11 mouse cellular contexts compared by ENCODE assay signal in the genomic region with DNA sequence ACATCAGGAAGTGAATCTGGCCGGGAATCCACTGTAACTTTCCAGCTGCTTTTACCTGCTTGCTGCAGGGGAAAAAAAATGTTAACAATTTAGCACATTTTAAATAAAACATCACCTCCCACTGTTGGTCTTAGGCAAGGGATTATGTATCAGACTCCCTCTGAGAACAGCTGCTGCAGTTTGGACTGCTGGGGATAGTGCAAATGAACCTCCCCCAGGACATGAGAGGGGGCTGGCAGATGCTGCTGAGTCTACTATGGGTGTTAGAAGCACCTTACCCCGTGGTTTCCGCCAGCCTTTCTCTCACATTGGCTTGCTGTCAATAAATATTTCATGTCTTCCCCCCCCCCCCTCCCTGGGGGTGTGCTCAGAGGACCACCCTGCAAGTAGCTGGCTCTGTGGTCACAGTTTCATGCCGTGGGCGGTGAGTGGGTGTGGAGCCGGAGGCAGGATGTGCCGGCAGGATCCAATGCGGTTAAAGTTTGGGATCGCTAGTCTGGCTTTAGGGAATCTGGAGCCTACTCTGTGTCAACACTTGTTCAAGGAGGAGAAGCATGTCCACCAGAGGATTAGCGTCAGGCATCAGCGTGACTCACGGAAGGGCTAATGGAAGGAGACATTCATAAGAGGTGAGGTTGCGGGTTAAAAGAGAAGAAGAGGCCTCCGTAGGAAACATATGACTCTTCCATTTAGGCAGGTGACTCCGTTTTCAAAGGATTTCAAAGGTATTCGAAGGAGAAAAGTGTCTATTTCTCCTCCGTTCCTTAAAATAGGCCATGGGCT. TPM values are rescaled to one million over a fixed set of nuclear protein-coding genes. Genes with fewer than 3 reads are reported as not detected.
DNase-seq lines count a peak whose midpoint lies in the region; ATAC-seq and TF ChIP-seq lines count a peak whose summit lies in the region.
"Had no signal": no experiment of that assay in that cellular context is flagged by ENCODE, and none has a peak within 500 bp of the region (broad histone marks: within the 10 kb centered on the region; RNA-seq: fewer than 3 reads in every experiment).

No protein-coding gene starts in this region.

- intact Hi-C loops in left cerebral cortex, adult 2 months (cut with DNase I) = loop anchor here (2.0 kb wide), 2 partner anchors 29 to 37 kb away; partner anchors contain the start of gene Fgf5

- DNase-seq in heart, embryonic 10.5 days (ENCODE audit: low spot score) = no peak
- DNase-seq in heart, adult 9 months (ENCODE audit: low spot score in 2 of 2) = no peak
- DNase-seq in left cerebral cortex, adult 18-20 months (ENCODE audit: low spot score in 2 of 2) = peak; percentile 5 to 24
- DNase-seq in left cerebral cortex, adult 2 months (ENCODE audit: extremely low spot score in 1 of 2, low spot score in 2 of 2) = no peak
- peak; percentile 47 for DNase-seq in brain, embryonic 14.5 days (ENCODE audit: low read depth)
- DNase-seq in mesoderm, embryonic 11.5 days (ENCODE audit: low read depth, low spot score) = peak; percentile 34
- no peak for DNase-seq in gastrocnemius, adult 8-10 months (ENCODE audit: low spot score in 2 of 2)
- DNase-seq: cerebellum, adult 8-10 months; thymus, adult 2 months had no signal

- peaks cover 15% of the 10 kb centered on the region; the same call in 1 of the 2 replicates for H3K27me3 ChIP-seq in heart, embryonic 10.5 days (ENCODE audit: insufficient read depth, poor library complexity, severe bottlenecking)

- ATAC-seq in cerebellum, adult (ENCODE audit: insufficient number of reproducible peaks, low FRiP score, low TSS enrichment) = no peak
- ATAC-seq: lung, postnatal 0 days had no signal

- no peak for TF ChIP-seq CTCF in left cerebral cortex, adult 2 months (IDR thresholded peaks at IDR 0.05)
- no peak for TF ChIP-seq CTCF in brain, embryonic 14.5 days (IDR thresholded peaks at IDR 0.05; ENCODE audit: borderline replicate concordance, extremely low read depth, insufficient read depth, insufficient read length)

- no peaks in the 10 kb centered on the region for H3K9me3 ChIP-seq in heart, embryonic 10.5 days

- no peaks in the 10 kb centered on the region for H3K36me3 ChIP-seq in heart, embryonic 10.5 days

- H3K4me1 ChIP-seq in heart, embryonic 10.5 days = no peaks in the 10 kb centered on the region

- H3K4me3 ChIP-seq in heart, embryonic 10.5 days = peak overlapping the region; percentile 34
- no peak overlapping the region for H3K4me3 ChIP-seq in left cerebral cortex, adult 2 months

- no peak overlapping the region for H3K27ac ChIP-seq in heart, embryonic 10.5 days
- H3K27ac ChIP-seq in left cerebral cortex, adult 2 months = no peak overlapping the region

- no peak for TF ChIP-seq POLR2A in brain, embryonic 14.5 days (IDR thresholded peaks at IDR 0.05; ENCODE audit: borderline replicate concordance, extremely low read depth, insufficient read depth, insufficient read length, poor library complexity, severe bottlenecking)

- WGBS in heart, embryonic 10.5 days = 19% methylated on average over 17 of the region's 17 CpGs

RNA-seq across cellular contexts. Expression of gene Fgf5, which starts 29.9 kb away (rescaled TPM):
- polyA plus RNA-seq in heart, embryonic 10.5 days (2016; fragmentation: Nextera tagmentation; extraction: Ambion mirVana) = 1.9 and 5.2 TPM in 2 replicates
- 1 to 10 TPM; 3.9 to 4.8 TPM for total RNA-seq in left cerebral cortex, adult 18-20 months (2021)
- total RNA-seq in left cerebral cortex, adult 2 months (2021) = 1 to 10 TPM; 3.3 to 4.1 TPM
- polyA plus RNA-seq in brain, embryonic 14.5 days (2012; rRNA removed) = 0.33 and 0.43 TPM in 2 replicates
- total RNA-seq in gastrocnemius, adult 8-10 months (2022) = under 1 TPM; 0.11 to 0.56 (median 0.42) TPM
- polyA plus RNA-seq: thymus, adult 2 months had no signal

RNA-seq across cellular contexts. Expression of gene Cfap299, which starts 45.2 kb away (rescaled TPM):
- polyA plus RNA-seq in heart, embryonic 10.5 days (2016; fragmentation: Nextera tagmentation; extraction: Ambion mirVana) = 0.46 and 0.68 TPM in 2 replicates
- total RNA-seq in left cerebral cortex, adult 18-20 months (2021) = under 1 TPM in 1 of 2 experiments, not detected in 1; 0.40 TPM
- total RNA-seq in left cerebral cortex, adult 2 months (2021) = under 1 TPM in 1 of 2 experiments, not detected in 1; 0.42 TPM
- 0.16 and 0.82 TPM in 2 replicates for polyA plus RNA-seq in brain, embryonic 14.5 days (2012; rRNA removed)
- total RNA-seq in gastrocnemius, adult 8-10 months (2022) = not detected
- polyA plus RNA-seq: thymus, adult 2 months had no signal

Comparison
In these comparisons a context has a peak if more than half of its experiments do, and no peak if none do; other contexts are left out.
1. DNase-seq: peak in left cerebral cortex, adult 18-20 months (2 of 2), brain, embryonic 14.5 days (single experiment) and mesoderm, embryonic 11.5 days (single experiment); none in heart, embryonic 10.5 days (single experiment), heart, adult 9 months (0 of 2), left cerebral cortex, adult 2 months (0 of 2) and gastrocnemius, adult 8-10 months (0 of 2).